Mouse (Mus musculus) lung, postnatal 0 days (tissue): ENCODE results near the gene Leprot. TPM values are rescaled to one million over a fixed set of nuclear protein-coding genes. Genes with fewer than 3 reads are reported as not detected.

Experiments used
- ATAC-seq: fragments of 200-750 bp; cut with Nextera tagmentation; 2 replicates; pipeline ENCODE4 v1.8.0; 2017; ENCODE audit warnings: moderate library complexity
- DNase-seq: peaks from one replicate; pipeline ENCODE4 v3.0.0-alpha.2; 2016; ENCODE audit warnings: low spot score
- H3K27ac ChIP-seq: fragments of 300-500 bp; sonication (generic); 2 replicates; pipeline ENCODE4 v1.5.1; 2014; ENCODE audit warnings: antibody characterized with exemption, mild to moderate bottlenecking, low read length, mixed read lengths
- H3K27me3 ChIP-seq: fragments of 300-500 bp; sonication (generic); replicated peaks from 2 replicates; pipeline ENCODE4 v1.6.1; 2014; ENCODE audit warnings: low read length, mixed read lengths; ENCODE audit not compliant: insufficient read depth
- H3K36me3 ChIP-seq: fragments of 300-500 bp; sonication (generic); 2 replicates; pipeline ENCODE4 v1.6.1; 2014; ENCODE audit warnings: low read length, mixed read lengths; ENCODE audit not compliant: insufficient read depth
- H3K4me1 ChIP-seq: fragments of 300-500 bp; sonication (generic); 2 replicates; pipeline ENCODE4 v1.6.1; 2014; ENCODE audit warnings: antibody characterized with exemption, low read depth, low read length, mixed read lengths; ENCODE audit not compliant: insufficient read depth
- H3K4me2 ChIP-seq: fragments of 300-500 bp; sonication (generic); replicated peaks from 2 replicates; pipeline ENCODE4 v1.6.1; 2014; ENCODE audit warnings: low read depth, mild to moderate bottlenecking, low read length, moderate library complexity, mixed read lengths
- H3K4me3 ChIP-seq: fragments of 300-500 bp; sonication (generic); 2 replicates; pipeline ENCODE4 v1.5.1; 2014; ENCODE audit warnings: low read depth, low read length
- H3K9ac ChIP-seq: fragments of 300-500 bp; sonication (generic); replicated peaks from 2 replicates; pipeline ENCODE4 v1.6.1; 2014; ENCODE audit warnings: low read depth, mild to moderate bottlenecking
- H3K9me3 ChIP-seq: fragments of 300-500 bp; sonication (generic); 2 replicates; pipeline ENCODE4 v1.6.1; 2016; ENCODE audit warnings: low read length, mixed read lengths
- CTCF ChIP-seq: IDR thresholded peaks from 2 replicates; pipeline ENCODE4 v1.5.1; 2016; ENCODE audit warnings: antibody characterized with exemption, mild to moderate bottlenecking
- EP300 ChIP-seq: IDR thresholded peaks from 2 replicates; pipeline ENCODE4 v1.6.1; 2016; ENCODE audit warnings: antibody characterized with exemption, mild to moderate bottlenecking, control low read depth
- WGBS: fragments of 180-500 bp; shearing (Covaris S2); extraction: QIAGEN DNeasy Blood & Tissue Kit; methylation state at CpG from one replicate; pipeline ENCODE4 v1.1.7; 2014; 5-methylcytosine and 5-hydroxymethylcytosine counted together
- polyA plus RNA-seq: library from polyadenylated mRNA; unstranded; fragments of >200 nt; fragmentation: Nextera tagmentation; extraction: Ambion mirVana; gene quantifications from 2 replicates; pipeline ENCODE4 v1.2.1, GENCODE M21; 2015

Leprot gene
- polyA plus RNA-seq, 1 experiment from 2014 or later = 144 TPM

- 58% methylated on average over 13 of the region's 13 CpGs for WGBS
- Histone ChIP-seq H3K27ac (no peak overlapping the region), H3K27me3 (no peaks in the 10 kb centered on the region), H3K9ac (no peak overlapping the region), H3K4me2 (no peak overlapping the region), H3K4me3 (no peak overlapping the region), H3K4me1 (no peaks in the 10 kb centered on the region), H3K36me3 (no peaks in the 10 kb centered on the region), H3K9me3 (no peaks in the 10 kb centered on the region)
- DNase-seq (peak; percentile 18), ATAC-seq (peak; percentile 64)
- TF ChIP-seq EP300 = peak; percentile 51; the same call in 1 of the 2 replicates
- no peak for TF ChIP-seq CTCF
These were observed 38.8 kb downstream of the Leprot start for GRCm38 (mm10) chr4:101686227-101686810.

GRCm38 (mm10) chr4:101689241-101689640 is 41.7 kb downstream of the Leprot start:
- TF ChIP-seq EP300 (no peak), CTCF (no peak)
- Histone ChIP-seq H3K4me1 (no peaks in the 10 kb centered on the region), H3K9me3 (no peaks in the 10 kb centered on the region), H3K4me2 (no peak overlapping the region), H3K27ac (no peak overlapping the region), H3K36me3 (no peaks in the 10 kb centered on the region), H3K9ac (no peak overlapping the region), H3K4me3 (no peak overlapping the region), H3K27me3 (no peaks in the 10 kb centered on the region)
- DNase-seq = no peak
- WGBS = 79% methylated on average over 4 of the region's 4 CpGs
- ATAC-seq = no peak

- no peak for ATAC-seq
- no peaks in the 10 kb centered on the region for H3K27me3 ChIP-seq
- WGBS = 54% methylated on average over 5 of the region's 5 CpGs
These were observed 42.1 kb downstream of the Leprot start for GRCm38 (mm10) chr4:101689645-101690044.

GRCm38 (mm10) chr4:101692892-101693291 is 45.4 kb downstream of the Leprot start:
- H3K27ac ChIP-seq = no peak overlapping the region
- WGBS = 56% methylated on average over 4 of the region's 4 CpGs
- no peaks in the 10 kb centered on the region for H3K9me3 ChIP-seq
- ATAC-seq (peak; percentile 46; the same call in 1 of the 2 replicates), DNase-seq (peak; percentile 32)
- no peaks in the 10 kb centered on the region for H3K4me1 ChIP-seq
- no peaks in the 10 kb centered on the region for H3K36me3 ChIP-seq
- TF ChIP-seq EP300 (no peak), CTCF (no peak)
- no peaks in the 10 kb centered on the region for H3K27me3 ChIP-seq
- H3K9ac ChIP-seq = no peak overlapping the region
- no peak overlapping the region for H3K4me2 ChIP-seq
- no peak overlapping the region for H3K4me3 ChIP-seq

More at GRCm38 (mm10) chr4:101689645-101690044, 42.1 kb downstream of the Leprot start:
- TF ChIP-seq CTCF (no peak), EP300 (no peak)
- Histone ChIP-seq H3K4me3 (no peak overlapping the region), H3K9ac (no peak overlapping the region), H3K27ac (no peak overlapping the region), H3K9me3 (no peaks in the 10 kb centered on the region), H3K4me2 (no peak overlapping the region), H3K4me1 (no peaks in the 10 kb centered on the region), H3K36me3 (no peaks in the 10 kb centered on the region)
- peak; percentile 25 for DNase-seq

- H3K27me3 ChIP-seq = no peaks in the 10 kb centered on the region
- no peak overlapping the region for H3K4me3 ChIP-seq
- no peak overlapping the region for H3K4me2 ChIP-seq
- 0 out of 2 replicates have a peak overlapping the region, but pooled peaks have one; percentile 15 for H3K27ac ChIP-seq
- H3K4me1 ChIP-seq = no peaks in the 10 kb centered on the region
- peak; percentile 88 for TF ChIP-seq EP300
- TF ChIP-seq CTCF = no peak
- 27% methylated on average over 6 of the region's 6 CpGs for WGBS
- peak; percentile 49 for DNase-seq
- ATAC-seq = peak; percentile 69
- H3K9me3 ChIP-seq = no peaks in the 10 kb centered on the region
- no peaks in the 10 kb centered on the region for H3K36me3 ChIP-seq
- no peak overlapping the region for H3K9ac ChIP-seq
These were observed 47.0 kb downstream of the Leprot start for GRCm38 (mm10) chr4:101694529-101694928.

GRCm38 (mm10) chr4:101697236-101697635 is 49.7 kb downstream of the Leprot start:
- DNase-seq (peak; percentile 17), ATAC-seq (0 out of 2 replicates have a peak, but pooled peaks have one; percentile 22)
- no peak overlapping the region for H3K27ac ChIP-seq
- no peak overlapping the region for H3K4me3 ChIP-seq
- H3K9ac ChIP-seq = no peak overlapping the region
- no peaks in the 10 kb centered on the region for H3K9me3 ChIP-seq
- H3K4me1 ChIP-seq = peaks cover 3% of the 10 kb centered on the region; the same call in 1 of the 2 replicates
- no peaks in the 10 kb centered on the region for H3K27me3 ChIP-seq
- 75% methylated on average over 3 of the region's 3 CpGs for WGBS
- no peaks in the 10 kb centered on the region for H3K36me3 ChIP-seq
- no peak overlapping the region for H3K4me2 ChIP-seq
- TF ChIP-seq EP300 (no peak), CTCF (no peak)
